ENCODE assay signal across 16 mouse cellular contexts in genomic region chr1:131612556-131613155, GRCm38 (mm10). TPM values are rescaled to one million over a fixed set of nuclear protein-coding genes. Genes with fewer than 3 reads are reported as not detected.
DNase-seq lines count a peak whose midpoint lies in the region; ATAC-seq and TF ChIP-seq lines count a peak whose summit lies in the region.
"Had no signal": no experiment of that assay in that cellular context is flagged by ENCODE, and none has a peak within 500 bp of the region (broad histone marks: within the 10 kb centered on the region; RNA-seq: fewer than 3 reads in every experiment).

No protein-coding gene starts in this region.

- H3K4me3 ChIP-seq in liver, postnatal 0 days (ENCODE audit: low read depth, low read length): no peak overlapping the region
- H3K4me3 ChIP-seq in midbrain, postnatal 0 days (ENCODE audit: low read depth, low read length): no peak overlapping the region
- H3K4me3 ChIP-seq in left cerebral cortex, adult 2 months: no peak overlapping the region
- H3K4me3 ChIP-seq: embryonic facial prominence, embryonic 13.5 days; heart, adult 2 months; hindbrain, embryonic 15.5 days; lung, embryonic 15.5 days; neural tube, embryonic 13.5 days had no signal

- no peak overlapping the region for H3K27ac ChIP-seq in liver, postnatal 0 days (ENCODE audit: low read depth)
- no peak overlapping the region for H3K27ac ChIP-seq in midbrain, postnatal 0 days (ENCODE audit: low read depth, low read length)
- H3K27ac ChIP-seq in left cerebral cortex, adult 2 months: no peak overlapping the region
- H3K27ac ChIP-seq: embryonic facial prominence, embryonic 13.5 days; heart, adult 2 months; hindbrain, embryonic 15.5 days; lung, embryonic 15.5 days; neural tube, embryonic 13.5 days had no signal

- peak; percentile 7 to 32 for DNase-seq in adrenal gland, adult 18-20 months (ENCODE audit: low spot score in 2 of 2)
- no peak for DNase-seq in adrenal gland, adult 8-10 months
- DNase-seq in kidney, adult 9 months: peak; percentile 6
- no peak for DNase-seq in kidney, adult 11 months
- DNase-seq in 416B (ENCODE audit: low read depth): peak; percentile 24
- DNase-seq in liver, postnatal 0 days: no peak
- no peak for DNase-seq in midbrain, postnatal 0 days (ENCODE audit: low spot score)
- no peak for DNase-seq in left cerebral cortex, adult 2 months (ENCODE audit: extremely low spot score in 1 of 2, low spot score in 2 of 2)

- H3K9ac ChIP-seq in liver, postnatal 0 days (replicated peaks): no peak overlapping the region
- no peak overlapping the region for H3K9ac ChIP-seq in midbrain, postnatal 0 days (replicated peaks; ENCODE audit: low read length, poor library complexity, severe bottlenecking)
- H3K9ac ChIP-seq: embryonic facial prominence, embryonic 13.5 days; hindbrain, embryonic 15.5 days; lung, embryonic 15.5 days; neural tube, embryonic 13.5 days had no signal

- no peaks in the 10 kb centered on the region for H3K27me3 ChIP-seq in liver, postnatal 0 days (ENCODE audit: insufficient read depth, low read length)
- no peaks in the 10 kb centered on the region for H3K27me3 ChIP-seq in midbrain, postnatal 0 days (ENCODE audit: insufficient read depth, low read length)
- H3K27me3 ChIP-seq: embryonic facial prominence, embryonic 13.5 days; hindbrain, embryonic 15.5 days; lung, embryonic 15.5 days; neural tube, embryonic 13.5 days had no signal

- 0 out of 2 replicates have a peak overlapping the region, but pooled peaks have one; percentile 13 for H3K4me2 ChIP-seq in liver, postnatal 0 days (ENCODE audit: low read depth, low read length)
- no peak overlapping the region for H3K4me2 ChIP-seq in midbrain, postnatal 0 days (ENCODE audit: low read depth, low read length, poor library complexity, severe bottlenecking)
- H3K4me2 ChIP-seq: embryonic facial prominence, embryonic 13.5 days; hindbrain, embryonic 15.5 days; lung, embryonic 15.5 days; neural tube, embryonic 13.5 days had no signal

- H3K9me3 ChIP-seq in liver, postnatal 0 days (ENCODE audit: low read length): no peaks in the 10 kb centered on the region
- no peaks in the 10 kb centered on the region for H3K9me3 ChIP-seq in midbrain, postnatal 0 days (ENCODE audit: low read length)
- H3K9me3 ChIP-seq: embryonic facial prominence, embryonic 13.5 days; hindbrain, embryonic 15.5 days; lung, embryonic 15.5 days; neural tube, embryonic 13.5 days had no signal

- no peak for TF ChIP-seq EP300 in liver, postnatal 0 days (IDR thresholded peaks at IDR 0.05; ENCODE audit: low read depth)

- WGBS in liver, postnatal 0 days (ENCODE audit: insufficient replicate concordance): 39% methylated on average over 4 of the region's 4 CpGs
- WGBS in midbrain, postnatal 0 days: 67% methylated on average over 4 of the region's 4 CpGs

- no peak for TF ChIP-seq CTCF in liver, postnatal 0 days (IDR thresholded peaks at IDR 0.05; ENCODE audit: low read depth)
- no peak for TF ChIP-seq CTCF in midbrain, postnatal 0 days (IDR thresholded peaks at IDR 0.05)
- TF ChIP-seq CTCF in left cerebral cortex, adult 2 months (IDR thresholded peaks at IDR 0.05): no peak

- intact Hi-C loops in left cerebral cortex, adult 2 months (cut with DNase I): loop anchor here (1.0 to 10.0 kb wide), 2 partner anchors 46 to 152 kb away; no protein-coding TSS in a partner anchor

- no peak for ATAC-seq in liver, postnatal 0 days
- ATAC-seq in midbrain, postnatal 0 days (ENCODE audit: low FRiP score): no peak

- H3K36me3 ChIP-seq in liver, postnatal 0 days (replicated peaks; ENCODE audit: insufficient read depth, low read length): no peaks in the 10 kb centered on the region
- H3K36me3 ChIP-seq in midbrain, postnatal 0 days (ENCODE audit: insufficient read depth, low read length): no peaks in the 10 kb centered on the region
- H3K36me3 ChIP-seq: embryonic facial prominence, embryonic 13.5 days; hindbrain, embryonic 15.5 days; lung, embryonic 15.5 days; neural tube, embryonic 13.5 days had no signal

- H3K4me1 ChIP-seq in liver, postnatal 0 days (ENCODE audit: insufficient read depth): peaks cover 17% of the 10 kb centered on the region
- H3K4me1 ChIP-seq in midbrain, postnatal 0 days (ENCODE audit: insufficient read depth, low read length): no peaks in the 10 kb centered on the region
- H3K4me1 ChIP-seq: embryonic facial prominence, embryonic 13.5 days; hindbrain, embryonic 15.5 days; lung, embryonic 15.5 days; neural tube, embryonic 13.5 days had no signal

RNA-seq across cellular contexts. Expression of gene Avpr1b, which starts 13.6 kb away (rescaled TPM):
- total RNA-seq in adrenal gland, adult 18-20 months (2021): not detected
- not detected for total RNA-seq in adrenal gland, adult 8-10 months (2022)
- not detected in 2 replicates for polyA plus RNA-seq in liver, postnatal 0 days (2015; fragmentation: Nextera tagmentation; extraction: Ambion mirVana)
- not detected in 2 replicates for total RNA-seq in midbrain, postnatal 0 days (2014; rRNA removed)
- not detected in 2 replicates for polyA plus RNA-seq in midbrain, postnatal 0 days (2015; fragmentation: Nextera tagmentation; extraction: Ambion mirVana)
- total RNA-seq in left cerebral cortex, adult 2 months (2021): not detected
- total RNA-seq: heart, adult 2 months had no signal
- polyA plus RNA-seq: embryonic facial prominence, embryonic 13.5 days; heart, adult 2 months; hindbrain, embryonic 15.5 days; lung, embryonic 15.5 days; neural tube, embryonic 13.5 days; Patski; spleen, adult 2 months had no signal

RNA-seq across cellular contexts. Expression of gene Ctse, which starts 25.4 kb away (rescaled TPM):
- total RNA-seq in adrenal gland, adult 18-20 months (2021): under 1 TPM; 0.46 to 0.90 TPM
- under 1 TPM; 0.43 to 0.81 (median 0.50) TPM for total RNA-seq in adrenal gland, adult 8-10 months (2022)
- 69.2 and 76.3 TPM in 2 replicates for polyA plus RNA-seq in liver, postnatal 0 days (2015; fragmentation: Nextera tagmentation; extraction: Ambion mirVana)
- total RNA-seq in midbrain, postnatal 0 days (2014; rRNA removed): 0.11 TPM in 1 of 2 replicates, not detected in the other
- 0.09 TPM in 1 of 2 replicates, not detected in the other for polyA plus RNA-seq in midbrain, postnatal 0 days (2015; fragmentation: Nextera tagmentation; extraction: Ambion mirVana)
- under 1 TPM in 1 of 2 experiments, not detected in 1; 0.18 TPM for total RNA-seq in left cerebral cortex, adult 2 months (2021)
- total RNA-seq: layer of hippocampus, postnatal 14 days had no signal
- polyA plus RNA-seq: embryonic facial prominence, embryonic 13.5 days; hindbrain, embryonic 15.5 days; neural tube, embryonic 13.5 days; Patski had no signal

Comparison
In these comparisons a context has a peak if more than half of its experiments do, and no peak if none do; other contexts are left out.
1. DNase-seq: peak in adrenal gland, adult 18-20 months (2 of 2), kidney, adult 9 months (single experiment) and 416B (single experiment); none in adrenal gland, adult 8-10 months (single experiment), kidney, adult 11 months (single experiment), liver, postnatal 0 days (single experiment), midbrain, postnatal 0 days (single experiment) and left cerebral cortex, adult 2 months (0 of 2).